Mouse (Mus musculus) Patski (cell line): ENCODE data around the gene Ndufb5. TPM values are rescaled to one million over a fixed set of nuclear protein-coding genes. Genes with fewer than 3 reads are reported as not detected.

ENCODE experiments used
- ATAC-seq: fragments of 100-300 bp; one replicate; pipeline ENCODE4 v1.8.0; 2021
- CTCF ChIA-PET: fragments of 350-600 bp; sonication (Branson Sonifier 250); formaldehyde crosslinking; loops from one replicate; lab custom pipeline; 2022; ENCODE audit warnings: inconsistent platforms; lab: Charles Lee
- POLR2A ChIA-PET: fragments of 350-600 bp; sonication (Branson Sonifier 250); formaldehyde crosslinking; loops from one replicate; lab custom pipeline; 2022; ENCODE audit warnings: antibody characterized with exemption, inconsistent platforms; lab: Charles Lee
- DNase-seq: peaks from one replicate; pipeline ENCODE4 v3.0.0-alpha.2; 2011; ENCODE audit warnings: low read depth, low spot score
- H3K27me3 ChIP-seq: fragments of 371-371 bp; one replicate; pipeline ENCODE4 v1.5.1; 2021
- CTCF ChIP-seq: fragments of 100-300 bp; IDR thresholded peaks from one replicate; pipeline ENCODE4 v1.5.1; 2021
- in situ Hi-C: fragments of 300-500 bp; cut with MboI; formaldehyde crosslinking; loops from 3 replicates; pipeline ENCODE4 v1.11.1; 2018; ENCODE audit warnings: low pct_unique_long_range_greater_than_20kb, mixed read lengths
- polyA plus RNA-seq: library from polyadenylated mRNA; unstranded; gene quantifications from one replicate; pipeline ENCODE4 v1.2.3, GENCODE M21; 2021

Ndufb5 gene
- polyA plus RNA-seq, 1 experiment from 2014 or later: 385 TPM

- H3K27me3 ChIP-seq: no peaks in the 10 kb centered on the region
- TF ChIP-seq CTCF: no peak
- in situ Hi-C loops: loop anchor here (10.0 kb wide), 1 partner anchor 1055 kb away; no protein-coding TSS in a partner anchor
- DNase-seq (no peak), ATAC-seq (no peak)
- ChIA-PET CTCF (interaction anchor here (1.0 kb wide), 1 partner anchor 9 kb away, joined by 3 read pairs; no protein-coding TSS in a partner anchor), POLR2A (interaction anchor here (0.9 kb wide), 1 partner anchor 13 kb away, joined by 3 read pairs; the partner anchor contains the start of genes Mrpl47 and Ndufb5)
These were observed 13.2 kb downstream of the Ndufb5 start for GRCm38 (mm10) chr3:32749820-32750579.

GRCm38 (mm10) chr3:32754384-32754915, 17.7 kb downstream of the Ndufb5 start:
- ChIA-PET POLR2A (no interaction called here), CTCF (no interaction called here)
- DNase-seq (no peak), ATAC-seq (no peak)
- TF ChIP-seq CTCF: no peak
- in situ Hi-C loops: no loop called here
- H3K27me3 ChIP-seq: no peaks in the 10 kb centered on the region

- in situ Hi-C loops: no loop called here
- ATAC-seq (no peak), DNase-seq (no peak)
- no peak for TF ChIP-seq CTCF
- ChIA-PET POLR2A (no interaction called here), CTCF (interaction anchor here (1.1 kb wide), 1 partner anchor 10 kb away, joined by 3 read pairs; no protein-coding TSS in a partner anchor)
- peaks cover 27% of the 10 kb centered on the region for H3K27me3 ChIP-seq
These were observed 22.4 kb downstream of the Ndufb5 start for GRCm38 (mm10) chr3:32759212-32759611.

- H3K27me3 ChIP-seq: peaks cover 45% of the 10 kb centered on the region
- POLR2A ChIA-PET: no interaction called here
- in situ Hi-C loops: no loop called here
- DNase-seq (no peak), ATAC-seq (no peak)
- no peak for TF ChIP-seq CTCF
- CTCF ChIA-PET: no interaction called here
These were observed 26.2 kb downstream of the Ndufb5 start for GRCm38 (mm10) chr3:32762962-32763361.

GRCm38 (mm10) chr3:32763902-32764301, 27.1 kb downstream of the Ndufb5 start:
- DNase-seq: no peak
- in situ Hi-C loops: no loop called here
- no peak for TF ChIP-seq CTCF

GRCm38 (mm10) chr3:32770781-32771180, 34.0 kb downstream of the Ndufb5 start:
- ChIA-PET CTCF (no interaction called here), POLR2A (no interaction called here)
- DNase-seq (peak; percentile 3), ATAC-seq (no peak)
- in situ Hi-C loops: no loop called here
- TF ChIP-seq CTCF: no peak
- H3K27me3 ChIP-seq: peaks cover 39% of the 10 kb centered on the region

More at GRCm38 (mm10) chr3:32763902-32764301, 27.1 kb downstream of the Ndufb5 start:
- no peak for ATAC-seq
- CTCF ChIA-PET: no interaction called here
- POLR2A ChIA-PET: no interaction called here
- H3K27me3 ChIP-seq: peaks cover 46% of the 10 kb centered on the region

Other genes with a start within 250 kb of the Ndufb5 start
- not detected for gene Kcnmb3, start 244.8 kb upstream of the Ndufb5 start, polyA plus RNA-seq
- 69.7 TPM for gene Zfp639, start 226.7 kb upstream of the Ndufb5 start, polyA plus RNA-seq
- 155 TPM for gene Mfn1, start 207.5 kb upstream of the Ndufb5 start, polyA plus RNA-seq
- gene Gnb4, start 120.4 kb upstream of the Ndufb5 start, polyA plus RNA-seq: 0.94 TPM
- gene Actl6a, start 30.7 kb upstream of the Ndufb5 start, polyA plus RNA-seq: 105 TPM
- gene Mrpl47, start 615 bp downstream of the Ndufb5 start, polyA plus RNA-seq: 43.5 TPM
- gene Usp13, start 80.6 kb downstream of the Ndufb5 start, polyA plus RNA-seq: 0.10 TPM